Mouse (Mus musculus) retina, postnatal 1 day (tissue): ENCODE data around the gene Hk1.

Source experiments
- DNase-seq: peaks from one replicate; pipeline ENCODE4 v3.0.0-alpha.2; 2012

Gene Hk1

GRCm38 (mm10) chr10:62379808-62380207 is at the start of gene Hk1:
Hk1 (minus strand) TSS chr10:62379908.
- no peak for DNase-seq

GRCm38 (mm10) chr10:62425081-62425871 is 45.6 kb upstream of the Hk1 start:
- peak; percentile 37 for DNase-seq

GRCm38 (mm10) chr10:62422255-62422654 is 42.5 kb upstream of the Hk1 start, which contains the start of gene Hkdc1:
Hkdc1 (minus strand) TSS chr10:62422491.
- DNase-seq: peak; percentile 56

DNA sequence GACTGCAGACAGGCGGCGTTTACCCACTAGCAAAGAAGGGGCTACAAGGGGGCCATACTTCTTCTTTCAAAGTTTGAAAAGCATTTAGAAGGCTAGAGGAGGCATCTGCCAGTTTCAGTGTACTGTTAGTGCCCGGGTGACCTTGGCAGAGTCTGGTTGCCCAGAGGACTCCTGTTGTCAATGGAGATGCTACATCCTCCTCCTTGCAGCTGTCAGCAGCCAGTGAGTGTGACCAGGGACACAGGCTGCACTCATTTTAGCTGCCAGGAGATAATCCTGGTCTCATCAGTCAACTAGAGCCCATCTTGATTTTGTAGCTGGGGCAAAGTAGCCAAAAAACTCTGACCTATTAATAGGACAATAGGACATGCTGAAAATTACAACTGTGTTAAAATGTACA is 41.4 kb upstream of the Hk1 start:
- DNase-seq: peak; percentile 45

DNA sequence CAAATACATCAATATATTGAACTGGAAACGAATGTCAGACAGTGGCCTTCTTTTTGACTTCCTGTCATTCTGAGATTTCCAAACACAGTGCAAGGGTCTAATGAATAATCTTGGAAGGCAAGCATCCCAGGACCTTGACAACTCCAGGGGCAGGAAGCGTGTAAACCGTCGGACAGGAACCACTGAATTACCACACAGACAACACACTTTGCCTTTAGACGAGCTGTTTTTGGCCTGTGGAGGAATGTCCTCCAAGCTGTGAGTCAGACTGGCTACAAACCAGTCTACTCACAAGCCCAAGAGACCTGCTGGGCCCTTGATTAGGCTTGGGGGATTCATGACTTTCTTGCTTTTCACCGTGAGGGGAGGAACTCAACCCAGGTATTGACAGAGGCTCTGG is 40.7 kb upstream of the Hk1 start:
- DNase-seq: no peak

- no peak for DNase-seq
Measured at GRCm38 (mm10) chr10:62419422-62419821, 39.7 kb upstream of the Hk1 start.

DNA sequence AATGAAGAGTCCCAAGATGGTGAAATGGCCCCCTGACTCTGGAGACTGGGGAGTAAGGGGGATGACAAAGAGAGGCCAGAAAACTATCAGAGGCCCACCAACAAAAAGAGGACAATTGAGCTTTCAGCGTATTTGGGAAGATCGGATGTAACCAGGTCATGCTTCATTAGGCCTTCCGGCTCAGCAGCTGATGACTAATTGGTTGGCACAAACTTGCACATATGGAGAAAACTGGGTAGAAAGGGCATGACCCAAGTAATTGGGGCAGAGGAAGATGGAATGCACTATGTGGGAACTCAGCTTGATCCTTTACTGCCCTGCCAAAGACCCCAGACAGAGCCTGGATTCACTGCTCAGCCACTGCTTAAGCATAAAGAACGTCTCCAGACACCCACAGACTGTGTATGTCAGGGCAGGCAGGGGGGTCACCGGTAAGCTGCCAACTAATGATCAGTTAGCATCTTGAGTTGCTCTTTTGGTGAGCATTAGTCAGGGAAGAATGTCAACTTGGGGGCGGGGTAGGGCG is 39.2 kb upstream of the Hk1 start:
- DNase-seq: peak; percentile 97

- no peak for DNase-seq
Measured at GRCm38 (mm10) chr10:62413606-62413982, 33.9 kb upstream of the Hk1 start.

DNA sequence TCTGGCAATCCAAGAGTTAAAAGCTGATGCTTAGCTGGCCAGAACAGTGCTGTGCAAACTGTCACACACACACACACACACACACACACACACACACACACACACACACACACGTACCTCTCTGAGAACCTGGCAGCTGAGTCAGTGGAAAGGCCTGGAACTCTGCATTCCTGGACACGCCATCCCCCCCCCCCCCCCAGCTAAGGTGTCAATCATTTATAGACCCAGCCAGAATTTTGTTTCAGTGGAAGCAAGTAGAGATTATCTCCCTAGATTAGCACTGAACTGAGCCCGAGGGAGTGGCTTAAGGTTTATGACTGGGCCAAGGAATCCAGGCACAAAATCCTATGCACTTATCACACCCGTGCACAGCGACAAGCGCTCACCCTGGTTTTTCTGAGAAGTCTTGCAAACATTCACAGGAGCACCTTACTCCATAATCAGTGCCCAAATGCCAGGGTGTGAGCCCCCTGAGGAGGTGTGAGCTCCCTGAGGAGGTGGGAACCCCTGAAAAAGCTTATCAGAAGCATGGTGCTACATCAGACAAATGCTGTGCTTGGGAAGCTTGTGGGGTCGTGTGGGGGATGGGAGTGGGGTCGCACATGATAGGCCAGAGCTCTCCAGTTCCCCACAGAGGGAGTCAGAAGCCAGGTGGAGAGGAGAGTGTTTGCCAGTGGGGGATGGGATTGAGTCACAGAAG is 33.3 kb upstream of the Hk1 start:
- peak; percentile 57 for DNase-seq

DNA sequence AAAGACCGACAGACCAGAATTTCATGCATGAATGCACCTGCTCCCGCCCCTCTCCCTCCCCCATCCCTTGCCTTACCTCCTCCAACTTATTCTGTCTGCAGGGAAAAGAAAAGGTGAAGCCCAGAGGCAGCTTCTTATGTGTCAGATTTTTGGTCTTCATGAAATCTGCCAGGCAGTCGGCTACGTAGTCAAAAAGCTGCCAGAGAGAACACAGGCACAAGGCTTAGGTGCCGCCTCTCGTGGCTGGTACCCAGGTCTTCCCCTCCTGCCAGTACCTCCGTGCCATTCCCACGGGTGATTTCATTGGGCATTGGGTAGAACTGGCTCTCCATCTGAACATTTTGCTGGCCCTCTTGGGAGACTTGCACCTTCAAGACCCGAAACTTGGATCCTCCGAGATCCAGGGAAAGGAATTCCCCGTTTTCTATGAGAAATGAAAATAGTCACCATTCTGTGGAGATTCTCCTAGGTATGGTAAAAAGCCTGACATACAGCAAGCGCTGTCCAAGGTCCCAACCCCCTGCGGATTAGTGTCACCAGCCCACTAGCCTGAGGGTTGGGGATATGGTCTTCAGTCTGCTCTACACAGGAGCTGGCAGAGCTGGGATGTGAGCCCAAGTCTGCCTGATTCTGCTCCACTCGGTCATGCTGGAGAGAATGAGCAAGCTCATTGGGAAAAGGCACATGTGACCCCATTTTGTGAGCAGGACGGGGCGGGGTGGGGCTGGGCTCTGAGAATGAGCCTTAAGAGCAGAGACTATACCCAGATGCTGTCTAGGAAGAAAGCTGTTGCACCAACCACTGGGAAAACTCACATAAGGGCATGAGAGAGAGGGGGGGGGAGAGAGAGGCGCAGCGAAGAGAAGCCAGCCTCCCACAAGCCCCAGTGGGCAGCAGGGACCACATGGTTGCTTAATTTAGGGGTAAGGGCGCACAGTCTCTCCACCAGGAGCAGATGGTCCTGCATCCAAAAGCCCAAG is 32.0 kb upstream of the Hk1 start:
- peak; percentile 70 for DNase-seq

- DNase-seq: peak; percentile 87
Measured at GRCm38 (mm10) chr10:62410943-62411342, 31.2 kb upstream of the Hk1 start.

GRCm38 (mm10) chr10:62404901-62405300 is 25.2 kb upstream of the Hk1 start:
- DNase-seq: peak; percentile 20

DNA sequence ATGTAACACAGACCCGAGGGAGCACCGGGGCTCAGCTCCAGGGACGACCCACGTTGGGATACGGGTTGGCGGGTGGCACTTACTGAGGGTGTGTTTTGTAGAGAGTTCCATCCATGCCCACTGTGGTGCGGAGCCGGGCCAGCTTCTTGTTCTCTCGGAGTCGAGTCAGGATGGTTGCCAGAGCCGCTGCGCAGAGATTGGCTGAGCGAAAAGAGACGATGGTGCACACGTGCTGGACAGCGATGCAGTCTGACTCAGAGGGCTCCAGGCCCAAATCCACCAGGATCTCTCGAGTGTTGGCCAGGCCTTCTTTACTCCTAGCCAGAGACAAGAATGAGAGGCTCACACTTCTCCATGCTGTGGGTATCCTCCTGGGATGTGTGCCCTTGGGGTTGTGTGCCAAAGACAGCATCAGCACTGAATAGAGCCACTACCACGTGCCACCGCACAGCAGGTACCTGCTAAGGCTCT is 22.0 kb upstream of the Hk1 start:
- DNase-seq: no peak

DNA sequence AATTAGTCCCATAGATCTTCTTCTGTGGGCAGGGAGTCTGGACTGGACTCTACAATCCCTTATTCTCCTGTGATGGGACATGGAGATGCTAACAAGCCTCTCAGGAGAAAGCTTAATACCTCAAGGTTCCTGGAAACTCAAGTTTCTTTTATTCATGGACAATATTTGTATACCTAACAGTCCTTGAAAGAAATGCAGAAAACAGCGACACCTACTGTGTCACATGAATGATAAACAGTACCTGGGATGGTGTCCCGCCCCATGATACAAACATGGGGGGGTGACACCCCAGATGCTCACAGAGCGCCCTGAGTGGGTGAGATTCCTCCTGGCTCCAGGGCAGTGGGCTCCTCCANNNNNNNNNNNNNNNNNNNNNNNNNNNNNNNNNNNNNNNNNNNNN is 3.3 kb upstream of the Hk1 start:
- no peak for DNase-seq

GRCm38 (mm10) chr10:62380936-62381335 is 1.2 kb upstream of the Hk1 start:
- no peak for DNase-seq

DNA sequence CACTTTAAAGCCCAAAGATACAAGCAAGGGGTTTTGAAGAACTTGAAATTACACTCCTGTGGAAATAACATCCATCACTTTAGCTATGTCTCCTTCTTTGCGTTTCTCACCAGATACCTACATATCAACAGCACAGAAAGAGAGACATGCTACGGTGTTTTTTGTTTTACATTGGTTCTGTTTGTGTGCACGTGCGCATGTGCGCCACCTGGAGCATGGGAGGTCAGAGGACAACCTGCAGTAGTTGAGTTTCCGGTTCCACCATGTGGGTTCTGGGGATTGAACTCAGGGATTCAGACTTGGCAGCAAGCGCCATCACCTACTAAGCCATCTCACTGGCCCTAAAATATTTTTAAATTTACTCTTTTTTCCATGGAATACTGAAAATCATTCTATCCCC is 20.9 kb downstream of the Hk1 start:
- DNase-seq: no peak

DNA sequence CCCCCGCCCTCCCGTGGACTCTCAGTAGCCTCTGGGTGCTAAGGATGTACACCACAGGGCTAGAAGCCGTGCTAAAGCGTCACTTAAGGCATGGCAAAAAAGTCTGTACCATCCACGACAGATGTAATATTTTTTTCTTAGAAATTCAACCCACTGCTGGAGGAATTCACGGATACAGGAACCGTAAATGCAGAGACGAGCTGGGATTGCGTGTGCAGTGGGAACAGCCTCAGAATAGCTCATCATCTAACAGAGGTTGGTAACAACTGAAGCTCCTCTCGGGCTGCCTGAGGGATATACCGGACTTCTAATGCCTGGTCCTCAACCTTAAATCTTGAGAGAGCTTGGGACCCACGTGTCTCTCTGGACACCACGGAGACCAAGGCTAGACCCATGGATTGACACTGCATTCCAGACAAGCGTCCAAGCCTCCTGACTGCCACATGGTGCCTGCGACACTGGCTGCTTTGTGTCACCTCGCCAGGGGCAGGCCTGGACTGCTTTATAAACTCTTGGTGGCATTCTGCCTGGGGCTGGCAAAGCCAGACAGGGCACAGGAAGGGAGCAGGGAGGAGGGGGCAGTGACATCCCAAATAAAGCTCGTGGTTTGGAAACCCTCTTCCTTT is 23.5 kb downstream of the Hk1 start:
- DNase-seq: no peak

DNA sequence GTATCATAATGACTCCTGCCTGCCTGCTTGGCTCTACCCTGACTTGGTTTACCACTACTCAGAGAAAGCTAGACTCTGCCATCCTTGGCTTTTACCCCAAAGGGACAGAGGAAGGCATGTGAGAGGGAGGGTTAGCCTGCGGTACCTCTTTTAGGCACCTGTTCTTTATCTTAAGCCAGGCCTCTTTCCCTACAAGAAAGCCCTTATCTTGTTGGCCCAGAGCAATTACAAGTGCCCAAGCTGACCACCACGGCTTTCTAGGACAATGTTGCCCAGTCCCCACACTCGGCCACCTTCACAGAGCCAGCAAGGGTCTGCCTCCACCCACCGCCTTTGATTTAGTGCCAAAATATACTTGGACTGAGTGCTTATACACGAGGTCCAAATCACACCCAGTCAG is 34.6 kb downstream of the Hk1 start:
- no peak for DNase-seq

DNA sequence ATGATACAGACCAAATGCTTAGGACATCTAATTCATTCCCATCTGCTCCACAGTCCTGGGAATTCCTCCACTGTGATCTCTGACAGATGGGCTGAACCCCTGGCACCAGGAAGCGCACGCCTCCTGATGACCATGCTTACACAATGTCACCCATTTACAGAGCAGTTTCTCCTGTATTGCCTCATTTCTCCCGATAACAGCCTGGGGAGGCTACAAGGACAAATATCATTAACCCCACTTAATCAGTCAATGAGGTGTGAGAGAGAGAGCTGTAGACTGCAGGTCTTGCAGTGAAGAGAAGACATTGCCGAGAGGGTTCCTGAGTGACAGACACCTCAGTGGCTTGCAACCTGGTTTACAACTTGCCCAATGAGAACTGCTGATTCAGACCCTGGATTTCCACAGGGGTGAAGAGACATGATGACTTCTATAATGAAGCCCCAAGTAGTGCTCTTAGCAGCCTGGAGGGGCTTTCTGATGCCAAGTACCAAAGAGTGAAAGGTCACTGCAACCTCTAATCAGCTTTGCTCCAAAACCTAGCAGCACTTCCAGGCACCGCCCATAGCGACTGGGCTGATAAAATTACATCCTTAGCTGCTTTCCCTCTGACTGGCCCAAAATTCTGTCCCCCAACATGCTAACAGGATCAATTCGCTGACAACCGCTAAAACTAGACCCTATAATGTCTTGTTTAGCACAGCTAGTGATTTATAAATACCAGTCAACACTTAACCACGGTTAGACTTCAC is 35.5 kb downstream of the Hk1 start:
- no peak for DNase-seq

DNA sequence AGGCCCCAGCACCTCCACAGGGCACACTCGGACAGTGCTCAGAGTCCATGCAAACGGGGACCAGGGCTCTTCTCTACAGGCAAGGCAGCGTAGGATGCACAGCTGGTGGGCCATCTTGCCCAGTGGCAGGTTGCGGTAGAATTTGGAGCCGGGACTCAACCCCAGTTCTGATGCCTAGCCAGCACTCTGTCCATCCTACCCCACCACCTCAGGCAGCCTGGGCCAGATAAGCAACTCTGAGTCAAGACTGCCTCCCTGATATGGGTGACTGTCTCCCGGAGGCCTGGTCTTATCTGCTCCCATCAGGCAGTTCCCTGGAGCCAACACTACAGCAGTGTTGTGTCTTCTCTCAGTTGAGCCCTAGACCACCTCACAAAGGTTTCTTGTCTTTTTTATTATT is 37.2 kb downstream of the Hk1 start:
- no peak for DNase-seq

- DNase-seq: no peak
Measured at GRCm38 (mm10) chr10:62341956-62342355, 37.8 kb downstream of the Hk1 start.

DNA sequence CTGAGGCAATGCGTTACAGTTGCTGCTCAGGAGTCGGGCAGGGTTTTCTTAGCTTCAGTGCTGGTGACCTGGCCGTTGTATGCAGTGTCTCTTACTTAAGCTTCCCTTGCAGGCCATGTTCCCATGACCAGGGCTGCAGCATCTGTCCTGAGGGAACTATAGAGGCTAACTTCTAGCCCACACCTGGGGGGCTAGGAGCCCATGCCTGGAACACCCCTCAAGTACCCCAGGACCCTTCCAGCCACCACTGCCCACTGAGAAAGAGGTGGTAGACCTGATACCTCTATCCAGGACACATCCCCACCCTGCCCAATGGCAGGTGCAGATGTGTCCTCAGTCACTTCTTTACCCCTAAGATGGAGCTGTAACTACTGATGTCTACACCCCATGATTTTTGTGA is 38.7 kb downstream of the Hk1 start:
- DNase-seq: no peak
